Mouse (Mus musculus): ENCODE measurements around the gene Mtfmt.

Gene Mtfmt

DNA sequence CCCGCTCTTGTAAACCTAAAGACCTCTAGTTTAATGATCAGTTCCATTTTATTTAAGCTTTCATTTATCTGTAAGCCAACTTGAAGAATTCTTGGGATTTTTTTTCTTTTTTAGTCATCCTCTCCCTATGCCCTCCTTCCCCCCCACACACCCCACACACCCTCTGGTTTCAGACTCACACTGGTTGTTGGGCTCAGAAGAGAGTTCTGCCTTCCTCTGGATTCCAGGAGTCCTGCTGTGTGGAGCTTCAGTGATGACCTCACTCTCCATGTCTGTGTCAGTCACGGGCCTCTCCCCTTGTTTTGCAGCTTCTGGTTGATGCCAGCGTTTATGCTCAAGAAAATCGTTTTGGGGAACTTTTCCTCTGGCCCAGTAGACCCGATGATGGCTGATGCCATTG is 44.5 kb downstream of the Mtfmt start:
- in situ Hi-C loops (cut with MboI; ENCODE audit: low pct_unique_long_range_greater_than_20kb in 1 of 2, low sequenced_read_pairs in 2 of 2, unreplicated experiment in 1 of 2), result no loop called here

DNA sequence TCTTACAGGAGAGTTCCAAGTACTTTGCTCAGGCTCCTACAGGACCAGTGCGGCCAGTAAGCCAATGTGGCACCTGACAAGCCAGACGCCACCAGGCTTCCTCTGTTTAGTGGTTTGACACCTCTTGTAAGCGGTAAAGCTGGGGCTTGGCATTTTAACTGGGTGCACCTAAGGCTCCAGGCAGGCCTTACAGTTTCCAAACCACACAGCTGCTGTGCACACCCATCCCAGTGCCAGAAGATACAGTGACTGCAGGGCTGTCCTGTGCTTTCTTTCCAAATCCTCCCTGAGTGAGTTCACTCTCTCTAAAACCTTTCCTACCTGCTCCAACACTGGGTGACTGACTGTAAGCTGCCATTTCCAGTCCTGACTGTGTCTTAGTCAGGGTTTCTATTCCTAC is 55.9 kb downstream of the Mtfmt start:
- in situ Hi-C loops (cut with MboI; ENCODE audit: low pct_unique_long_range_greater_than_20kb in 1 of 2, low sequenced_read_pairs in 2 of 2, unreplicated experiment in 1 of 2), result no loop called here

- in situ Hi-C loops (cut with MboI; ENCODE audit: low pct_unique_long_range_greater_than_20kb in 1 of 2, low sequenced_read_pairs in 2 of 2, unreplicated experiment in 1 of 2), result no loop called here
These were observed 56.8 kb downstream of the Mtfmt start for GRCm38 (mm10) chr9:65492351-65492750.

GRCm38 (mm10) chr9:65492851-65493250 is 57.3 kb downstream of the Mtfmt start:
- in situ Hi-C loops (cut with MboI; ENCODE audit: low pct_unique_long_range_greater_than_20kb in 1 of 2, low sequenced_read_pairs in 2 of 2, unreplicated experiment in 1 of 2), result no loop called here

- in situ Hi-C loops (cut with MboI; ENCODE audit: low pct_unique_long_range_greater_than_20kb in 1 of 2, low sequenced_read_pairs in 2 of 2, unreplicated experiment in 1 of 2), result no loop called here
These were observed 66.6 kb downstream of the Mtfmt start for GRCm38 (mm10) chr9:65502146-65502545.

All from mouse embryonic stem cell (cell line).